Mouse (Mus musculus) MEL (cell line): Measurements from ENCODE around the gene Rab37. TPM values are rescaled to one million over a fixed set of nuclear protein-coding genes. Genes with fewer than 3 reads are reported as not detected.

Experiments used
- DNase-seq: peaks from one replicate; pipeline ENCODE4 v3.0.0; 2011; ENCODE audit warnings: low read depth, low spot score
- H3K27ac ChIP-seq: 2 replicates; pipeline ENCODE4 v1.5.1; 2012; ENCODE audit warnings: low read depth, mild to moderate bottlenecking, control low read depth, low read length, moderate library complexity; ENCODE audit not compliant: control insufficient read depth
- H3K27me3 ChIP-seq, 2 experiments: fragments of 150-350 bp in 1 of 2; sonication (generic) in 1 of 2; 2 replicates each; pipeline ENCODE4 v1.6.1; 2012; ENCODE audit warnings: low read length in 2 of 2, mild to moderate bottlenecking in 2 of 2, improper control_type of control experiment in 1 of 2, moderate library complexity in 1 of 2; ENCODE audit not compliant: insufficient read depth in 2 of 2, control insufficient read depth in 1 of 2
- H3K36me3 ChIP-seq, 2 experiments: 2 replicates each; pipeline ENCODE4 v1.6.1; 2012 to 2014; ENCODE audit warnings: low read length in 2 of 2, improper control_type of control experiment in 1 of 2, inconsistent platforms in 1 of 2, mild to moderate bottlenecking in 1 of 2; ENCODE audit not compliant: insufficient read depth in 2 of 2, control insufficient read depth in 1 of 2
- H3K4me1 ChIP-seq, 2 experiments: fragments of 150-350 bp in 1 of 2; sonication (generic) in 1 of 2; 2 replicates each; pipeline ENCODE4 v1.6.1; 2012; ENCODE audit warnings: low read length in 2 of 2, improper control_type of control experiment in 1 of 2, mild to moderate bottlenecking in 1 of 2; ENCODE audit not compliant: insufficient read depth in 2 of 2, control insufficient read depth in 1 of 2
- H3K4me3 ChIP-seq, 2 experiments: fragments of 150-350 bp in 1 of 2; sonication (generic) in 1 of 2; 2 replicates each; pipeline ENCODE4 v1.5.1; 2012; ENCODE audit warnings: low read depth in 2 of 2, low read length in 2 of 2, mild to moderate bottlenecking in 2 of 2, moderate library complexity in 2 of 2, control low read depth in 1 of 2, improper control_type of control experiment in 1 of 2; ENCODE audit not compliant: control insufficient read depth in 1 of 2, insufficient read depth in 1 of 2
- H3K79me2 ChIP-seq: 2 replicates; pipeline ENCODE4 v1.6.1; 2012; ENCODE audit warnings: mild to moderate bottlenecking, low read length, moderate library complexity; ENCODE audit not compliant: control insufficient read depth, poor library complexity, insufficient read depth
- H3K9ac ChIP-seq: 2 replicates; pipeline ENCODE4 v1.6.1; 2012; ENCODE audit warnings: low read depth, mild to moderate bottlenecking, control low read depth, low read length, moderate library complexity; ENCODE audit not compliant: control insufficient read depth, poor library complexity, severe bottlenecking
- H3K9me3 ChIP-seq: fragments of 150-350 bp; sonication (generic); replicated peaks from 2 replicates; pipeline ENCODE4 v1.6.1; 2012; ENCODE audit warnings: mild to moderate bottlenecking, low read length, improper control_type of control experiment, moderate library complexity; ENCODE audit not compliant: insufficient read depth
- CHD1 ChIP-seq: IDR thresholded peaks from 2 replicates; pipeline ENCODE4 v1.6.1; 2012; ENCODE audit warnings: low read depth, mild to moderate bottlenecking, inconsistent platforms, low read length, improper control_type of control experiment
- CTCF ChIP-seq, 3 experiments: IDR thresholded peaks in 2 of 3; conservative IDR thresholded peaks in 1 of 3; 2 replicates each; pipeline ENCODE4 v1.5.1; 2011 to 2012; ENCODE audit warnings: low read length in 3 of 3, low read depth in 2 of 3, mild to moderate bottlenecking in 2 of 3, improper control_type of control experiment in 1 of 3, inconsistent platforms in 1 of 3, mixed read lengths in 1 of 3, moderate library complexity in 1 of 3; ENCODE audit not compliant: control insufficient read depth in 1 of 3, insufficient read depth in 1 of 3, poor library complexity in 1 of 3, severe bottlenecking in 1 of 3
- E2F4 ChIP-seq: IDR thresholded peaks from 2 replicates; pipeline ENCODE4 v1.6.1; 2011; ENCODE audit warnings: low read depth, low read length, improper control_type of control experiment, borderline replicate concordance
- GABPA ChIP-seq: IDR thresholded peaks from 2 replicates; pipeline ENCODE4 v1.6.1; 2012; ENCODE audit warnings: low read depth, mild to moderate bottlenecking, inconsistent platforms, low read length, improper control_type of control experiment, moderate library complexity
- GATA1 ChIP-seq: IDR thresholded peaks from 2 replicates; pipeline ENCODE4 v1.6.1; 2011; ENCODE audit warnings: low read depth, low read length, improper control_type of control experiment
- HCFC1 ChIP-seq: IDR thresholded peaks from 2 replicates; pipeline ENCODE4 v1.6.1; 2012; ENCODE audit warnings: low read depth, mild to moderate bottlenecking, inconsistent platforms, low read length, improper control_type of control experiment, moderate library complexity
- MAFK ChIP-seq: IDR thresholded peaks from 2 replicates; pipeline ENCODE4 v1.6.1; 2011; ENCODE audit warnings: low read depth, mild to moderate bottlenecking, low read length, improper control_type of control experiment, borderline replicate concordance
- MAZ ChIP-seq: IDR thresholded peaks from 2 replicates; pipeline ENCODE4 v1.6.1; 2012; ENCODE audit warnings: low read depth, mild to moderate bottlenecking, inconsistent platforms, low read length, improper control_type of control experiment
- MXI1 ChIP-seq: IDR thresholded peaks from 2 replicates; pipeline ENCODE4 v1.6.1; 2011; ENCODE audit warnings: mild to moderate bottlenecking, low read depth, low read length, improper control_type of control experiment
- MYC ChIP-seq: IDR thresholded peaks from 2 replicates; pipeline ENCODE4 v1.6.1; 2011; ENCODE audit warnings: low read depth, mild to moderate bottlenecking, low read length, improper control_type of control experiment, moderate library complexity
- POLR2AphosphoS2 ChIP-seq: IDR thresholded peaks from 2 replicates; pipeline ENCODE4 v1.6.1; 2011; ENCODE audit warnings: low read length, improper control_type of control experiment
- POLR2AphosphoS5 ChIP-seq: IDR thresholded peaks from 2 replicates; pipeline ENCODE4 v1.6.1; 2012; ENCODE audit warnings: low read depth, borderline replicate concordance, mild to moderate bottlenecking, inconsistent platforms, low read length, moderate library complexity, mixed read lengths
- TAL1 ChIP-seq: IDR thresholded peaks from 2 replicates; pipeline ENCODE4 v1.6.1; 2012; ENCODE audit warnings: mild to moderate bottlenecking, inconsistent platforms, low read length, moderate library complexity, mixed read lengths
- ZKSCAN1 ChIP-seq: IDR thresholded peaks from 2 replicates; pipeline ENCODE4 v1.6.1; 2012; ENCODE audit warnings: low read depth, mild to moderate bottlenecking, inconsistent platforms, low read length, improper control_type of control experiment, moderate library complexity
- ZMIZ1 ChIP-seq: IDR thresholded peaks from 2 replicates; pipeline ENCODE4 v1.6.1; 2012; ENCODE audit warnings: low read depth, mild to moderate bottlenecking, inconsistent platforms, low read length, improper control_type of control experiment, moderate library complexity
- polyA plus RNA-seq, 2 experiments: library from polyadenylated mRNA; stranded (reverse) in 1 of 2; unstranded in 1 of 2; fragments of >175 nt in 1 of 2; fragments of >200 nt in 1 of 2; gene quantifications; 2 replicates each; pipeline versions ENCODE4 v1.2.1 to v1.2.4; 2012; ENCODE audit warnings: low replicate concordance in 2 of 2, low read depth in 1 of 2; ENCODE audit not compliant: insufficient read length in 2 of 2, insufficient read depth in 1 of 2, missing spikeins in 1 of 2
- total RNA-seq: library from RNA; depleted of rRNA; stranded (reverse); fragments of 300-350 nt; gene quantifications from 2 replicates; pipeline ENCODE4 v1.2.3, GENCODE M21; 2012

The Rab37 gene
- total and polyA plus RNA-seq, 3 experiments: 14.6 to 20.6 TPM; not detected in 1

- DNase-seq: no peak
Observed at GRCm38 (mm10) chr11:115138597-115139262, 47.5 kb downstream of the Rab37 start.

DNA sequence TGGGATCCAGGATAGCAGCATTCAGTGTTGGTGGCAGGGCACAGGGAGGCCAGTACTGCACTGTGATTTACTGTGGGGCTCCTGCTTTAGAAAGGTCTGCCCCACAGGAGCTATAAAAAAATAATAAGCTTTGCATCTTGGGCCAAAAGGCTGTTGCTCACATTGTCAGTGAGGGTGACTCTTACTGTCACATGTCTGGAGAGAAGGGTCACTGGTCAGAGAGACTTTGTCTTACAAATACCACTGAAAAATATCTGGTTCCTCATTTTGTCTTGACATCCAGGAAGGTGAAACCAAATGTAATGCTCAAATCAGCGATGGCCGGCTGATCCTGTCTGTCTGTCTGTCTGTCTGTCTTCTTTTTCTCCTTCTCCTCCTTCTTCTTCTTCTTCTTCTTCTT lies 50.7 kb downstream of the Rab37 start:
- Histone ChIP-seq H3K27ac (no peak overlapping the region), H3K4me1 (peaks cover 0 to 6% of the 10 kb centered on the region in 2 experiments; a peak in 1 of 4 replicates), H3K36me3 (no peaks in the 10 kb centered on the region; a peak in 1 of 4 replicates), H3K27me3 (no peaks in the 10 kb centered on the region; a peak in 1 of 4 replicates), H3K9ac (no peak overlapping the region), H3K79me2 (no peaks in the 10 kb centered on the region), H3K4me3 (no peak overlapping the region), H3K9me3 (no peaks in the 10 kb centered on the region)
- TF ChIP-seq TAL1 (no peak), MXI1 (no peak), GATA1 (no peak)
- DNase-seq: no peak

More at GRCm38 (mm10) chr11:115138597-115139262, 47.5 kb downstream of the Rab37 start:
- Histone ChIP-seq H3K4me3 (no peak overlapping the region), H3K4me1 (peaks cover 0 to 12% of the 10 kb centered on the region in 2 experiments; a peak in 3 of 4 replicates), H3K79me2 (no peaks in the 10 kb centered on the region), H3K36me3 (peaks cover 0 to 2% of the 10 kb centered on the region in 2 experiments; a peak in 2 of 4 replicates), H3K27ac (no peak overlapping the region), H3K9me3 (no peaks in the 10 kb centered on the region), H3K27me3 (no peaks in the 10 kb centered on the region; a peak in 1 of 4 replicates), H3K9ac (no peak overlapping the region)
- no peak for TF ChIP-seq E2F4
- TF ChIP-seq MAZ: no peak
- peak; percentile 78; the same call in 1 of the 2 replicates for TF ChIP-seq ZKSCAN1
- TF ChIP-seq GATA1: no peak
- no peak for TF ChIP-seq POLR2AphosphoS5
- no peak for TF ChIP-seq POLR2AphosphoS2
- no peak for TF ChIP-seq MYC

GRCm38 (mm10) chr11:115147813-115148212 lies 56.6 kb downstream of the Rab37 start:
- no peaks in the 10 kb centered on the region for H3K9me3 ChIP-seq
- H3K4me3 ChIP-seq: no peak overlapping the region
- no peak for TF ChIP-seq TAL1
- no peak for TF ChIP-seq CTCF (IDR thresholded peaks at IDR 0.05 in 2 of 3, conservative IDR thresholded peaks at IDR 0.05 in 1 of 3; ENCODE audit: control insufficient read depth in 1 of 3, insufficient read depth in 1 of 3, low read depth in 2 of 3, low read length in 3 of 3, poor library complexity in 1 of 3, severe bottlenecking in 1 of 3)
- TF ChIP-seq POLR2AphosphoS2: no peak
- TF ChIP-seq MAFK: no peak
- TF ChIP-seq CHD1: no peak
- no peak for TF ChIP-seq MYC
- TF ChIP-seq HCFC1: no peak
- TF ChIP-seq MAZ: no peak
- TF ChIP-seq GATA1: no peak
- TF ChIP-seq ZMIZ1: no peak
- no peak for TF ChIP-seq GABPA
- no peak overlapping the region for H3K27ac ChIP-seq
- no peaks in the 10 kb centered on the region for H3K36me3 ChIP-seq
- H3K79me2 ChIP-seq: no peaks in the 10 kb centered on the region
- DNase-seq: no peak
- peaks cover 3 to 4% of the 10 kb centered on the region in 2 experiments for H3K27me3 ChIP-seq
- no peaks in the 10 kb centered on the region for H3K4me1 ChIP-seq
- no peak overlapping the region for H3K9ac ChIP-seq
